Mouse (Mus musculus): ENCODE results near the gene Krt75. TPM values are rescaled to one million over a fixed set of nuclear protein-coding genes. Genes with fewer than 3 reads are reported as not detected.

The Krt75 gene
- 0.10 and 0.47 TPM in 2 replicates for total RNA-seq (2014; rRNA removed)
- polyA plus RNA-seq (2015; fragmentation: Nextera tagmentation; extraction: Ambion mirVana) = 0.09 and 0.15 TPM in 2 replicates

DNA sequence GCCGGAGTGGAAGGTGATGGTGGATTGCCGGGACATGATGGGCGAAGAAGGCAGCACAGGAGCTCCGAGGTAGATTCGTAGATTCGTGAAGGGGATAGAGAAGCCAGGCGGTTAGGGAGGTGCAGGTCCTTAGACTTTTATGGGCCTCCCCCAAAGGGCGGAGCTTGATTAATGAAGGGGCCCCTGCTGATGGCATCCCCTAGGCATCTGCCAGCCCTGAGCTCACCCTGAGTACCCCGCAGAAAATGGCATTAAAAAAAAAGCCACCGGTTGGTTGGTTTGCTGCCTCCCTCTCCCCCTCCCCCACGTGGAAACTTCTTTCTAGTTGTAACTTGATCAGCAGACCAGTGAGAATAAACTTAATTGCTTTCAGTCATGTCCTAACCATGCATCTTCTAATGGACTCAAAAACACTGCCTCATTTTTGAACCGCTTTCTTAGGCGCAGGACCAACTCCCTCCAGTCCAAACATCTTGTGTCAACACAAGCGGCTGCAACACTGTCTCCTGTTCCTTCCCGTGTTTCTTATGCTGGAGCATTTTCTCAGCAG, at the start of gene Krt75:
Krt75 (minus strand) TSS at position 109 of the 550 bp plus-strand sequence.
- Histone ChIP-seq H3K27ac (no peak within 1 kb of the TSS), H3K4me3 (ENCODE audit: low read length) (no peak within 1 kb of the TSS), H3K36me3 (ENCODE audit: insufficient read depth, low read length) (no peaks in the 10 kb centered on the region), H3K27me3 (ENCODE audit: insufficient read depth, low read length) (no peaks in the 10 kb centered on the region), H3K9ac (replicated peaks; ENCODE audit: low read length) (no peak within 1 kb of the TSS), H3K4me1 (ENCODE audit: insufficient read depth, low read length) (no peaks in the 10 kb centered on the region), H3K4me2 (ENCODE audit: low read depth, low read length) (no peak within 1 kb of the TSS), H3K9me3 (ENCODE audit: low read length) (no peaks in the 10 kb centered on the region)
- TF ChIP-seq CTCF (IDR thresholded peaks at IDR 0.05; ENCODE audit: low read depth) = no peak
- no peak for ATAC-seq
- no peak for DNase-seq (ENCODE audit: low spot score)
- 73% methylated on average over 15 of the region's 15 CpGs for WGBS

DNA sequence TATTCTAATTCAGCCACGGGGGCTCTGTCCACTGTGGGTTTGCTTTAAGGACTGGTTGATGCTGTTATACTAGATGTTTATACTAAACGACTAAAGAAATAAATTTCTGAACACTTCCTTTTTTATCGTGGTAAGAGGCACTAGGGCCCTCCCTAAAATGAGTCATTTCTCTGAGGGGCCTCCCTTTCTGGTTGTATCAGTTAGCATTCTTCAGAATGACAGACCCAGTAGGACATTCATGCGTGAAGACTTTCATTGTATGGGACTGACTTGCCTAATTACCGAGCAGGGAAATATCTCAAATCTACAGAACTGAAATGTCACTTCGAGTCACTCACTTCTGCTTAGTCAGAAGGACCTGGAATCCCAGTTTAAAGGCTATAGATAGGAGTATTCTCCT, 25.4 kb upstream of the Krt75 start:
- Histone ChIP-seq H3K4me2 (ENCODE audit: low read depth, low read length) (no peak overlapping the region), H3K36me3 (ENCODE audit: insufficient read depth, low read length) (no peaks in the 10 kb centered on the region), H3K9me3 (ENCODE audit: low read length) (no peaks in the 10 kb centered on the region), H3K4me1 (ENCODE audit: insufficient read depth, low read length) (no peaks in the 10 kb centered on the region), H3K27ac (no peak overlapping the region), H3K27me3 (ENCODE audit: insufficient read depth, low read length) (no peaks in the 10 kb centered on the region), H3K4me3 (ENCODE audit: low read length) (no peak overlapping the region), H3K9ac (replicated peaks; ENCODE audit: low read length) (no peak overlapping the region)
- no peak for TF ChIP-seq CTCF (IDR thresholded peaks at IDR 0.05; ENCODE audit: low read depth)
- no peak for DNase-seq (ENCODE audit: low spot score)
- WGBS = 51% methylated on average over 6 of the region's 6 CpGs
- no peak for ATAC-seq

DNA sequence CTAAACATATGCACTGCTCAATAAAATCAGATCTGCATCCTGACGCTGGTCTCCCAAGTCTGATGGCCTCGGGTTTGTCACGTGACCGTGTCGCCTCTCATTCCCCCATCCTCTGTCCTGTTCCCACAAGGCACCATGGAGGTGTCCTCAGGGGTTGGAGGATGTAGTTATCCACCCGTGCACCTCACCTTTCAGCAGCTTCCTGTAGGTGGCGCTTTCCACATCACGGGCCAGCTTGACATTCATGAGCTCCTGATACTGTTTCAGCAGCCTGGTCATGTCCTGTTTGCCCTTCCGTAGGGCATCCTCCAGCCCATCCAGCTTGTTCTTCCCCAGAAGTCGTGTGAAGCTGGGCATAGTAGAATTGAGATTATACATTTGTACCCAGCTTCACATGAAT, 14.5 kb upstream of the Krt75 start:
- no peak for ATAC-seq
- Histone ChIP-seq H3K4me2 (ENCODE audit: low read depth, low read length) (no peak overlapping the region), H3K27me3 (ENCODE audit: insufficient read depth, low read length) (no peaks in the 10 kb centered on the region), H3K9ac (replicated peaks; ENCODE audit: low read length) (no peak overlapping the region), H3K36me3 (ENCODE audit: insufficient read depth, low read length) (no peaks in the 10 kb centered on the region), H3K4me3 (ENCODE audit: low read length) (no peak overlapping the region), H3K4me1 (ENCODE audit: insufficient read depth, low read length) (no peaks in the 10 kb centered on the region), H3K27ac (no peak overlapping the region), H3K9me3 (ENCODE audit: low read length) (no peaks in the 10 kb centered on the region)
- TF ChIP-seq CTCF (IDR thresholded peaks at IDR 0.05; ENCODE audit: low read depth) = peak; percentile 18; the same call in 1 of the 2 replicates
- 79% methylated on average over 10 of the region's 10 CpGs for WGBS
- DNase-seq (ENCODE audit: low spot score) = no peak

DNA sequence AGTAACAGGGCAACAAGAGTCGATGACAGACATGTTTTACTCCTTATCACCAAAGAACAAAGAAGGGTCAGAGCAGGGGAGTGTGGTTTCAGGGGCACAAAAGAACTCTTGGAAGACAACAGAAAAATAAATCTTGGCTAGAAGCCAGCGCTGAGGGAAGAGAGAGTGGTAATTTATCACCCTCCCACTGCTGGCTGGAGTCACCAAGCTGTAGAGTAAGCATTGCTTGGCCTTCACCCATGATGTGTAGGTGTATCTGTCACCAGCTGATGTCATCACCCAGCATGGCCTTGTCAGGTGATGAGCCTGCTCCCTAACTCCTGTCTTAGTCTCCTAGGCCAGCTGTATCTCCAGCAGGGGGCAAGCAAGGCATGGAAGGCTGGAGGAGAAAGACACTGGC, 10.8 kb upstream of the Krt75 start:
- ATAC-seq = no peak

DNA sequence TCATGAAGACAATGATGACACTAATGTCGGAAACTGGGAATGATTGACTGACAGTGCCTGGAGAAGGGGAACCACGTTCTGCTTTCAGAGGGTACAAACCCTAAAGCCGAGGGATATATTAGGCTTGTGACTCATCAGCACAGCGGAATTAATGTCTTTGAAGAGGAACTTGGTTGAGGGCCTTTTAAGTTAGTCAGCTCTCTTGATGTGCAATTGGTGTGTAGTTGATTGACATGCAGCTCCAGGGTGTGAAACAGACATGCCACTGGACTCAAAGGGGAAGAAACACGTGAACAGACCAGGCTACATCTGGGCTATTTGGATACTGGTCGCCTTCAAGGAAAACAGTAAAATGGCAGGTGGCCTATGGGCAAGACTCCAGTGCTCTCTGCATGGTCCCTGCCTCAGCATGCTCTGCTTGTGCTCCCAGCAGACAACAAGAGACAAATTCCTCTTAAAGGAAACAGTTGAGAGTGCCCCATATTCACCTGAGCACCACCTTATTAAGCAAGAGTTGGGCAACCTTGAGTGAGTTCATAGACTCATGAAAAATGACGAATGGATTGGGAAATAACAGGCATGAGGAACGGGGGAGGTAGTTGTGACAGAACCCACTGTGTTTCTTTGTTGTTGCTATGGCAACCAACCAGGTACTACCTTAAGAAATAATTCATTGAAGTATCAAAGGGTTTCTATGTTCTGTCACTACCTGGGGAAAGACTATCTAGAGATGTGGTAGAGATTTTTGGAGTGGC, 9.7 kb upstream of the Krt75 start:
- WGBS = 77% methylated on average over 8 of the region's 8 CpGs
- no peaks in the 10 kb centered on the region for H3K4me1 ChIP-seq (ENCODE audit: insufficient read depth, low read length)
- H3K27ac ChIP-seq = no peak overlapping the region
- no peak overlapping the region for H3K4me3 ChIP-seq (ENCODE audit: low read length)
- no peak for TF ChIP-seq CTCF (IDR thresholded peaks at IDR 0.05; ENCODE audit: low read depth)
- ATAC-seq = no peak
- no peaks in the 10 kb centered on the region for H3K36me3 ChIP-seq (ENCODE audit: insufficient read depth, low read length)
- no peak for DNase-seq (ENCODE audit: low spot score)
- no peaks in the 10 kb centered on the region for H3K9me3 ChIP-seq (ENCODE audit: low read length)
- no peak overlapping the region for H3K4me2 ChIP-seq (ENCODE audit: low read depth, low read length)
- no peaks in the 10 kb centered on the region for H3K27me3 ChIP-seq (ENCODE audit: insufficient read depth, low read length)
- no peak overlapping the region for H3K9ac ChIP-seq (replicated peaks; ENCODE audit: low read length)

More for the DNA sequence above, 10.8 kb upstream of the Krt75 start:
- no peak for TF ChIP-seq CTCF (IDR thresholded peaks at IDR 0.05; ENCODE audit: low read depth)
- no peaks in the 10 kb centered on the region for H3K9me3 ChIP-seq (ENCODE audit: low read length)
- H3K27me3 ChIP-seq (ENCODE audit: insufficient read depth, low read length) = no peaks in the 10 kb centered on the region
- no peaks in the 10 kb centered on the region for H3K36me3 ChIP-seq (ENCODE audit: insufficient read depth, low read length)
- DNase-seq (ENCODE audit: low spot score) = no peak
- no peaks in the 10 kb centered on the region for H3K4me1 ChIP-seq (ENCODE audit: insufficient read depth, low read length)
- WGBS = 44% methylated on average over 2 of the region's 2 CpGs
- no peak overlapping the region for H3K9ac ChIP-seq (replicated peaks; ENCODE audit: low read length)
- no peak overlapping the region for H3K4me2 ChIP-seq (ENCODE audit: low read depth, low read length)
- no peak overlapping the region for H3K27ac ChIP-seq
- no peak overlapping the region for H3K4me3 ChIP-seq (ENCODE audit: low read length)

DNA sequence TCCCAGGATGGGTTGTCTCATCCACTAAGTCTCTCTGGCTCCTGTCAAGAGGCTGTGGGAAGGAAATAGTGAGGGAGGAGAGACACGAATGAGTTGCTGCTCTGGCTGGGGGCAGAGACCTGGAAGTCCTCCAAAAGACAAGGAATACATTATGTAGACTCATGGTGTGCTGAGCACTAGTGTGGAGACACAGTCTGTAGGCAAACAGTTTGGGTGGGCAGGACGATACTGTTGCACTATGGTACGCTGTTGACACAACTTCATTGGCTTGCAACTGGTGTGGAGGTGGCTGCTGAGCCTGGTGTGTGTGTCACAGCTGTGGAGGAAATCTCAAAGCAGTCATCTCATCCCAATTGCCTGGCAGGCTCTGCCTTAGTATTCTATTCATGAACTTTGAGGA, 8.0 kb upstream of the Krt75 start:
- Histone ChIP-seq H3K9ac (replicated peaks; ENCODE audit: low read length) (no peak overlapping the region), H3K4me3 (ENCODE audit: low read length) (no peak overlapping the region), H3K4me1 (ENCODE audit: insufficient read depth, low read length) (no peaks in the 10 kb centered on the region), H3K27ac (no peak overlapping the region), H3K27me3 (ENCODE audit: insufficient read depth, low read length) (no peaks in the 10 kb centered on the region), H3K9me3 (ENCODE audit: low read length) (no peaks in the 10 kb centered on the region), H3K36me3 (ENCODE audit: insufficient read depth, low read length) (no peaks in the 10 kb centered on the region), H3K4me2 (ENCODE audit: low read depth, low read length) (no peak overlapping the region)
- DNase-seq (ENCODE audit: low spot score) (no peak), ATAC-seq (no peak)
- TF ChIP-seq CTCF (IDR thresholded peaks at IDR 0.05; ENCODE audit: low read depth) = no peak
- 64% methylated on average over 3 of the region's 3 CpGs for whole genome bisulfite sequencing

DNA sequence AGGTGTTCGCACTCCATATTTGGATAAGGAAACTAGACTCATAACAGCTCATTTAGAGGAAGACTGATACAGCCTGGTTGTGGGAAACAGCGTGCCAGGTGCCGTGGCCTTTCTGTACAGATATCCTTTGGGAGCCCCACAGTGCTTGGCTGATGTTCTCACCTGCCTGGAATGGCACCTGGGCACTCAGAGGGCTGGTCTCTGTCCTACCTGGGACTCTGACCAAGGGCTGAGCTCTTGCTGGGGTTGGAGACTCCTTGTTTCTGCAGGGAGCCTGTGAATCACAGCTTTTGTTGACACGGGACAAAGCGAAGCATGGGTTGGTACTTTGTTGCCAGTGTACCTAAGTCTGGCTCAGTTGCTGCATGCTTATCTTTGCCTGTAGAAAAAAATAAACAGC, 1.8 kb upstream of the Krt75 start:
- WGBS = 88% methylated on average over 5 of the region's 5 CpGs

More for the DNA sequence above, 1.8 kb upstream of the Krt75 start:
- H3K9me3 ChIP-seq (ENCODE audit: low read length) = no peaks in the 10 kb centered on the region
- DNase-seq (ENCODE audit: low spot score) = no peak
- TF ChIP-seq CTCF (IDR thresholded peaks at IDR 0.05; ENCODE audit: low read depth) = no peak
- no peaks in the 10 kb centered on the region for H3K4me1 ChIP-seq (ENCODE audit: insufficient read depth, low read length)
- no peak overlapping the region for H3K4me2 ChIP-seq (ENCODE audit: low read depth, low read length)
- no peak for ATAC-seq
- H3K27ac ChIP-seq = no peak overlapping the region
- H3K27me3 ChIP-seq (ENCODE audit: insufficient read depth, low read length) = no peaks in the 10 kb centered on the region
- H3K9ac ChIP-seq (replicated peaks; ENCODE audit: low read length) = no peak overlapping the region
- no peak overlapping the region for H3K4me3 ChIP-seq (ENCODE audit: low read length)
- no peaks in the 10 kb centered on the region for H3K36me3 ChIP-seq (ENCODE audit: insufficient read depth, low read length)

Data from hindbrain, postnatal 0 days (tissue).